Mouse (Mus musculus): ENCODE measurements around the gene Rab44. TPM values are rescaled to one million over a fixed set of nuclear protein-coding genes. Genes with fewer than 3 reads are reported as not detected.

Rab44 gene
- total RNA-seq, 2 experiments from 2014 or later = 1.4 to 1.7 TPM

DNA sequence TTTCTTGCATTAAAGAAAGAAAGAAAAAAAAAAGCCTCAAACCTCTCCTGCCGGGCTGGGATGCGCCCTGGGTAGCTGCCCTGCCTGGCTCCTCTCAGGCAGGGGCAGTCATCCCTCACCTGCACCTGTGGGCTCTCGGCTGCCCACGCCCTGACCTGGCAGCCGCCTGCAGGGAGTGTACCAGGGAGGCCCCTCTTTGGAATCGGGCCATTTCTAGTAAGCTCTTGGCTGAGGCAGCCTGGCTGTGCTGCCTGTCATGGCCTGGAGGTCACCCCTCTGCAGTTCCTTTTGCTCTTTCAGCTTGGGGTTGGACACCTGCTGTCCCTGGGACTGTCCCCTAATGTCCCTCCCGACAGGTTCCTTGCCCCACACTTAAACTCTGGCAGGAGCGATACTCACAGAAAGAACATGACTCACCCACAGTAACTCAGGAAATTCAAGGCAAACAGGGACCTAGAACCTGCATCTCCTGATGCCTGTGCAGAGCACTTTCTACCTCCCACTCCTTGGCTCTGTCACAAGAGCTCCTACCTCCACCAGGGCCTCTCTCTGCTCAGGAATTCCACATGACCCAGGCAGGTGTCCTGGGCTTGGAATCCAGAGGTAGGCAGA is 52.1 kb downstream of the Rab44 start:
- DNase-seq (ENCODE audit: low spot score in 2 of 2) = no peak

GRCm38 (mm10) chr17:29167371-29167770 is 53.4 kb downstream of the Rab44 start:
- no peak for DNase-seq (ENCODE audit: low spot score in 2 of 2)

DNA sequence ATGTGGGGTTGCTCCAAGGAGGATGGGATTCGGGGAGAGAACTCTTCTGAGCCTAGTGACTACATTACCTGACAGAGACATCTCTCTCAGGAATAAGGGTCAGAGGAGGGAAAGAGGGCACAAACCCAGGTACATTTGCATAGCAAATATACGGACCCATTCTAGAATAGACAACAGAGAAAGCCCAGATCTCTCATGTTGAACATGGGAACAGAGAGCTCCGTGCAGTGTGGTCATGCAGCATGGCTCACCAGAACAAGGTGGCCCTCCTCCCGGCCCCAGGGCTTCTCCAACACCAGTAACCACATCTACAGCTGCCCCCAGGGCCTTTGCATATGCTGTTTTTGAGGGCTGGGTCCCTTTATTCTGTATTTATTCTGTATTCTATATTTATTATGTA is 54.5 kb downstream of the Rab44 start:
- no peak for DNase-seq (ENCODE audit: low spot score in 2 of 2)

- DNase-seq (ENCODE audit: low spot score in 2 of 2) = no peak
These were observed 55.2 kb downstream of the Rab44 start for GRCm38 (mm10) chr17:29168996-29169601.

DNA sequence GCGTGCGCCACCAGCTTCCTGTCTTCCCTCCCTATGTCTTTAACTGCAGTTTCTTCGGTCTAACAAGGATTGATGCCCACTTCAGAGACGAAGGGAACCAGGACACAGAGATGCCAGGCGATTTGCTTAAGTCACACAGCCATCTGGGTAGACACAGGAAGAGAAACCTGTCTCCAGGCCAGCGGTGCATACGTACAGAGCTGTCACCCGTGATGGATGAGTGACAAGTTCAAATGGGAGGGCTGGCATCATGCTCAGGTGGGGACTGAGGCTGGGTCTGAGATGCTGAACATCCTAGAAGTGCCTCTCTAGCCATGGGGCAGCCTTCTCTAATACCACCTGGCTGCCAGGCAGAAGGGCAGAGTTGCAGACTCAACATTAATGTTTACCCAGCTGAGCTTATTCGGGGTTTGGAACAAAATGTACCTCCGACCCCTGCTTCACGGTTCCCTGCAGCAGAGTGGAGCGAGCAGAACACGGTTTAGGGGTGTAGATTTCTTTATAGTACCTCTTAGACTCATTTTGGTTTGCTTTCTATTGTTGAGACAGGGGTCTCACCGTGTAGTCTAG is 56.6 kb downstream of the Rab44 start:
- no peak for DNase-seq (ENCODE audit: low spot score in 2 of 2)

GRCm38 (mm10) chr17:29171001-29171772 is 57.2 kb downstream of the Rab44 start:
- DNase-seq (ENCODE audit: low spot score in 2 of 2) = peak; percentile 58 to 69

DNA sequence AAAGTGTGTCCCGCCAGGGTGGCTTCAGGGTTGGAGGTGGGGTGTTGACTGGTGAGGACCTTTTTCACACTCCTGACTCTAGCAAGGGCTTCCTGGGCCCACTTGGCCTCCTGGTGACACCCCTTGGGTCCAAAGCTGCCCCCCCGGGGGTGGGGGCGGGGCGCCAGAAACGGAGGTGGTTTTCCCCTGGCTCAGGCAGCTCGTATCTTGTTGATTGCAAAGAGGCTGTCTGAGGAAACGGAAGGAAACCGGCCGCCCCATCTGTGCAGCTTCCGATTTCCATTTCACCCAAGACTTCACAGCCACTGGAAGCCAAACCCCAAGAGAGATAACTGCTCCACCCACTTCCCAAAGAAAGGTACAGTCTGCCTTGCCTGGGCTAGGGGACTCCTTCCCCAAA is 58.1 kb downstream of the Rab44 start:
- no peak for DNase-seq (ENCODE audit: low spot score in 2 of 2)

GRCm38 (mm10) chr17:29173165-29173564 is 59.2 kb downstream of the Rab44 start:
- no peak for DNase-seq (ENCODE audit: low spot score in 2 of 2)

- DNase-seq (ENCODE audit: low spot score in 2 of 2) = no peak
These were observed 61.7 kb downstream of the Rab44 start for GRCm38 (mm10) chr17:29175693-29176092.

GRCm38 (mm10) chr17:29176391-29177267 is 62.7 kb downstream of the Rab44 start:
- peak; percentile 33 to 58 for DNase-seq (ENCODE audit: low spot score in 2 of 2)

DNA sequence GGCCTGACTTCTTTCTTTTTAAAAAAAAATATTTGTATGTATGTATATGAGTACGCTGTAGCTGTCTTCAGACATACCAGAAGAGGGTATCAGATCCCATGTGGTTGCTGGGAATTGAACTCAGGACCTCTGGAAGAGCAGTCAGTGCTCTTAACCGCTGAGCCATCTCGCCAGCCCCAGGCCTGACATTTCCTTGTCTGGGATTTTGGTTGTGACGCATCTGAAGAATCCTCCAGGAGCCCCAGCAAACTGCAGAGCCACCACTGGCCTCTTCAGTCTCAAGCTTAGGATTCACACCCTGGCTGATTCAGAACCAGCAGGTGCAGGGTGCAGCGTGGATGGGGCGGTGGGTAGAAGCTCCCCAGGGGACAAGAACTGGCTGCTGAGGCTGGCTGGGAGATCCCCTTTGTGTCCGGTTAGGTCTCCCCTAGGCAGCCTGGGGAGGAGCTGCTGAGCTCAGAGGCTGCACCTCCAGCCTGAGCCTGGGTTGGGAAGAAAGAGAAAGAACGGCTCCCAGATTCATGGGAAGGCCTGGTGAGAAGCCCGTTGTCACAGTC is 64.6 kb downstream of the Rab44 start:
- no peak for DNase-seq (ENCODE audit: low spot score in 2 of 2)

GRCm38 (mm10) chr17:29179917-29180316 is 66.0 kb downstream of the Rab44 start:
- DNase-seq (ENCODE audit: low spot score in 2 of 2) = no peak

- no peak for DNase-seq (ENCODE audit: low spot score in 2 of 2)
These were observed 66.6 kb downstream of the Rab44 start for GRCm38 (mm10) chr17:29180406-29181127.

DNA sequence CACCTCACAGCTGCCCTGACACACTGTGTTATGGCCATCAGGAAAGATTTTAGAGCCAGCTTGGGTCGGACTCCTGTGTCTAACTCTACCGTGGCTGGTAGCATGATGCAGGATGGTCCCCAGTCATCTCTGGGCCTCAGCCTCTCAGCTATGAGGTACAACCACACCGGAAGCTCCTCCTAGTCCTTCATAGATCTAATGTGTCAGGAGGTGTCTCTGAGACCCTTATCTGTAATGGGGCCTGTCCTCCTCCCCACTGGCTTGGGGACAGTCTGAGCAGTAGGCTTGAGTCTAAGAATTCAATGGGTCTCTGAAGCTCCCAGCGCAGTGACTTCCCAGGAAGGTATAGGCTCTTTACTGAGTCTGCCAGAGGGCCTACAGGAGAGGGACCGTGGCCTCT is 67.8 kb downstream of the Rab44 start:
- DNase-seq (ENCODE audit: low spot score in 2 of 2) = no peak

DNA sequence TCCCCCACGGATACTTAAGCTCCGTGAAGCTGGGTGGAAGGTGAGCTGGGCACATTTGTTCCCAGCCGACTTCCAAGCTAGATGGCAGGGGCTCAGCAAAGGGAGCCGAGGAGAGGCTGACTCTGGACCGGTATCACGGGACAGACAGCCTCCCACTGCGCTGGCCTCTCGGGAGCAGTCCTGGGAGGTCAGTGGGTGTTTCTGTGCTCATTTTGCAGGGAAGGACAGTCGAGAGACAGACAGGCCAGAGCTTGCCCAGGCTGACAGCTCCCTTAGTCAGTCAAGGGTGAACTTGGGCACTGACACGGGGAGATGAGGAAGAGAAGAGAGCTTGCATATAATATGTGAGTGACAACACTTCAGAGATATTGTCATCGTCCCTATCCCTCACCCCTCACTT is 69.2 kb downstream of the Rab44 start:
- DNase-seq (ENCODE audit: low spot score in 2 of 2) = no peak

DNA sequence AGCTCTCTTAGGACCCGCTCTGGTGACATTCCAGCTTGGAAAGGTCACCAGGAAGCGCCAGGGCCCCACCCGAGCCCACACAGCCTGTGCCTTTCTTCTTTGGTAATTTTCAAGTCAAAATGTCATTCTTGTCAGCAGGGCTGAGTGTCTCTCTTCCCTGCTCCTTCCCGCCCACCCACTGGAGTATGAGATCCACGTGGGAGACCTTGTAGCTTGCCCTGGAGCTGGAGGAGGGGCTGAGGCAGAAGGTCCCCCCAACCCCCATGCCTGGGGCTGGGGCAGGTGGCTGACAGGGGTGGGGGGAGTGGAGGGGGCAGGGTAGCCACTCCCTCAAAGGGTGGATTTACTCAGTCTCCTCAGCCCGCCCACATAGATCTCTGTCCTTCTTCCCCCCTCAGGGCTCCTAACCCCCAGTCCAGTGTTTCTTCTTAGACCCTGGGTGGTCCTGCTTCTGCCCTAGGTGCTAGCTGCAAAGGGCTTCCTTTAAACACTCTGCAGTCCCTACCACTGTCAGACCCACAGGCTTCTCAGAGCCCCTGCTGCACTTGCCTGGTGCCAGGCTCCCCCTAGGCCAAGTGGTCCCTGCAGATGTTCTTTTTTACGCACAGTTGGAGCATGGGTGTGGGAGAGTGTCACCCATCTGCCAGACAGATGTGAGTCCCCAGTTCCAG is 71.6 kb downstream of the Rab44 start:
- DNase-seq (ENCODE audit: low spot score in 2 of 2) = no peak

- no peak for DNase-seq (ENCODE audit: low spot score in 2 of 2)
These were observed 73.3 kb downstream of the Rab44 start for GRCm38 (mm10) chr17:29186989-29187859.

GRCm38 (mm10) chr17:29188989-29189388 is 75.0 kb downstream of the Rab44 start:
- no peak for DNase-seq (ENCODE audit: low spot score in 2 of 2)

- DNase-seq (ENCODE audit: low spot score in 2 of 2) = no peak
These were observed 81.6 kb downstream of the Rab44 start for GRCm38 (mm10) chr17:29195579-29195978.
